Mouse (Mus musculus) megakaryocyte-erythroid progenitor cell, adult 5 weeks (primary cell): ENCODE measurements around the gene Pfpl. TPM values are rescaled to one million over a fixed set of nuclear protein-coding genes. Genes with fewer than 3 reads are reported as not detected.

Experiments
- polyA plus RNA-seq: library from polyadenylated mRNA; stranded (reverse); fragments of >175 nt; gene quantifications from 2 replicates; pipeline ENCODE4 v1.2.3, GENCODE M21; 2012

Pfpl gene
- polyA plus RNA-seq: not detected in 2 replicates

DNA sequence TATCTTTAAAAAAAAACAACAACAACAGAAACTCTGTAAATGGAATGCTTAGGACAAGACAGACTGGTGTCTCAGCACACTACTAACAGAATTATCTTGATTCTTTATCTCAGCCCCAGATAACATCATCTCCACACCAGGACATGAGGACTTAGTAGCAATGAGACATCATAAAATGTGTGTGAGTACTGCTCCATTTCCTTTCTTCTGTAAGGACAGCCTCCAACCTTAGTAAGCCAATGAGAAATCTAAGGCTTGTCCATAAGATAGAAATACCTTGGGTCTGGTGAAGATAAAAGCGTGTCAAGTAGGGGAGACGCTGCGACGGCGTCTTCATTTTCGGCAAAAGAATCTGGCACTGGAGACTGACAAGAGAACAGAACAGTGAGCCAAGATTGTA is at the start of gene Pfpl:
Gene Pfpl (plus strand): TSS at position 301 of the 400 bp plus-strand sequence.

DNA sequence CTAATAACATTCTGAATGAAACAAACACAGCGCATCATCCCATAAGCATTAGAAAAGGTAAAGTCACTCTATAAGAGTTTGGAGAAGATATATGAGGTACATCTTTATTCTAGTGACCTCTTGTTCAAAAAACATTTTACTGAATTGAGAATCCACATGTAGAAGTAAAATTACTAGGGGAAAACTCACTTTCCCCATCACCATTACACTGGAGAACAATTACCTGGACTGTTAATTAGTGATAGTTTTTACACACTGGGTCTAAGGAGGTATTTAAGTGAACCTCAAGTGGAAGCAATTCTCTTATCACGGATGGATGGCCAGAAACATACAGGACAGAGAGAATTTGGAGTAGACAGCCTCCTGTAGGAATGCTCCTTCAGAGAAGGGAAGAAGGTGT is 40.7 kb upstream of the Pfpl start, which contains the start of gene Olfr1440:
Gene Olfr1440 (plus strand): TSS at position 301 of the 400 bp plus-strand sequence.

DNA sequence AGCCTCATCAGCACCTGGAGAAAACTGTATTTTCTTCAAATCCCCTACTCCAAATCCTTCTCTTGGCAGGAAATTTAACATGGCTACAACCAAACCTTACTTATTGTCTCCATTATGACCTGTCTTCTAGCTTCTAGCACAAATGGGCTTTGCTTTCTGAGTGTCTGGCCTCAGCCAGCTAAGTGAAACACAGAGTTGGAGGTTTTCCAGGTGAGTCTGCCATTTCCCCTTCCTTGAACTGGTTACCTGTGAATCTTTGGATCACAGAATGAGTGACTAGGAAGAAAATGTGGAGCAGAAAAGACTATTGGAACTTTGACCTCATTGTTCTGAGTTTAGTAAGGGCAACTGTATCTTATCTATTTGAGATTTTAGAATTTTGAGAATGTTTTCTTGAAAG is 10.3 kb upstream of the Pfpl start, which contains the start of gene Olfr1441:
Gene Olfr1441 (plus strand): TSS at position 73 of the 400 bp plus-strand sequence.

DNA sequence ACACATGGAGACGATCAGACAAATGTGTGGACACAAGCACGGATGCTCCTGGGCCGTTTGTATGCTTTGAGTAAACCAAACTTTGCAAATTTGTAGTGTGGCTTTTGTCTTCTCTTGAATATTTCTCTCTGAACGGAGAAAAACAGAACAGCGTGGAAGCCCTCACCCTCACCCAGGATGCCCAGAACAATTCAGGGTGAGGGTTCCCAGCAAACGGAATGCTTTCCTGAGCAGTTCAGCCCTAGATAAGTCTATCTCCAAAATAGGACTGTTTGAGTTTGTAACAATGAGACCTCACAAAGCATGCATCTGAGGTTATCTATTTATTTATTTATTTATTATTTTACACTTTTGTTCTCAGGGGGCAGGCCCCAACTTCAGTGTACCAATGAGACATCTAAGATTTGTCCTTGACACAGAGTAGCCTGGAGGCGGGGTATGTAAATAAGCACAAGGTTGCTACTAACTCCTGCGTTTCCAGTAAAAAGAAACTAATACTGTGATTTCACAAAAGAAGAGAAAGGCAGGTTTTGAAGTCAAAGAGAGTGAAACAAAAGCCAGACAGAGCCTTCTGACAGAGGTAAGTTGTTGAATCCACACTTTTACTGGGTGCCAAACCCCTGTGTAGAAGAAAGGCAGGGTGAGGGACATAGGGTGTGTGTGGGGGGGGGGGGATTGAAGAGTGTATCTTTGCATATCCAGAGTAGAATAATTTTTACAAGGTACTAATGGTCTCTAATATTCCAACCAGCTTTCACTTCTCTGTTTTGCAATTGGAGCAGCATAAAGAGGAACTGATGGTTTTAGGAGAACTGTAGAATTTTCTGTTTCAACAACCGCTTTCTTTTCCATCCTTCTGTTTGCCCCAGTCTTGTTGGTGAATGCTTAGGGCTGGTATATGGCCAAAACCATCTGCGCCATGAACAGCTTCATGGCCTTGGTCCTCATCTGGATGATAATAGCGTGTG is 32.9 kb downstream of the Pfpl start, which contains the start of gene Mpeg1:
Gene Mpeg1 (plus strand): TSS at position 498 of the 968 bp plus-strand sequence.

Other genes with a start within 250 kb of the Pfpl start
- gene Olfr1431, start 227.3 kb upstream of the Pfpl start, polyA plus RNA-seq: not detected in 2 replicates
- not detected in 2 replicates for gene Olfr1432, start 195.3 kb upstream of the Pfpl start, polyA plus RNA-seq
- gene Olfr262, start 186.2 kb upstream of the Pfpl start, polyA plus RNA-seq: not detected in 2 replicates
- gene Olfr235, start 166.9 kb upstream of the Pfpl start, polyA plus RNA-seq: not detected in 2 replicates
- gene Olfr1434, start 148.1 kb upstream of the Pfpl start, polyA plus RNA-seq: not detected in 2 replicates
- gene Olfr1436, start 128.8 kb upstream of the Pfpl start, polyA plus RNA-seq: not detected in 2 replicates
- gene Olfr1437, start 102.8 kb upstream of the Pfpl start, polyA plus RNA-seq: not detected in 2 replicates
- gene Olfr1438-ps1, start 92.0 kb upstream of the Pfpl start, polyA plus RNA-seq: not detected in 2 replicates
- gene Olfr1440, start 40.6 kb upstream of the Pfpl start, polyA plus RNA-seq: not detected in 2 replicates
- gene Olfr1441, start 10.5 kb upstream of the Pfpl start, polyA plus RNA-seq: not detected in 2 replicates
- 5.2 and 9.2 TPM in 2 replicates for gene Mpeg1, start 32.9 kb downstream of the Pfpl start, polyA plus RNA-seq
- gene Dtx4, start 73.5 kb downstream of the Pfpl start, polyA plus RNA-seq: 9.8 and 14.3 TPM in 2 replicates
- 3.4 and 5.0 TPM in 2 replicates for gene Fam111a, start 117.8 kb downstream of the Pfpl start, polyA plus RNA-seq
- not detected in 2 replicates for gene Gm4952, start 172.1 kb downstream of the Pfpl start, polyA plus RNA-seq
- 0.05 TPM in 1 of 2 replicates, not detected in the other for gene Glyat, start 205.4 kb downstream of the Pfpl start, polyA plus RNA-seq
- gene Olfr1442, start 242.5 kb downstream of the Pfpl start, polyA plus RNA-seq: not detected in 2 replicates